Mouse (Mus musculus) heart, postnatal 0 days (tissue): ENCODE measurements around the gene Nfya.

Experiments used
- CTCF ChIP-seq: IDR thresholded peaks from 2 replicates; pipeline ENCODE4 v1.5.1; 2016; ENCODE audit warnings: antibody characterized with exemption, control low read depth, low read depth
- EP300 ChIP-seq: IDR thresholded peaks from 2 replicates; pipeline ENCODE4 v1.6.1; 2016; ENCODE audit warnings: antibody characterized with exemption, low read depth

DNA sequence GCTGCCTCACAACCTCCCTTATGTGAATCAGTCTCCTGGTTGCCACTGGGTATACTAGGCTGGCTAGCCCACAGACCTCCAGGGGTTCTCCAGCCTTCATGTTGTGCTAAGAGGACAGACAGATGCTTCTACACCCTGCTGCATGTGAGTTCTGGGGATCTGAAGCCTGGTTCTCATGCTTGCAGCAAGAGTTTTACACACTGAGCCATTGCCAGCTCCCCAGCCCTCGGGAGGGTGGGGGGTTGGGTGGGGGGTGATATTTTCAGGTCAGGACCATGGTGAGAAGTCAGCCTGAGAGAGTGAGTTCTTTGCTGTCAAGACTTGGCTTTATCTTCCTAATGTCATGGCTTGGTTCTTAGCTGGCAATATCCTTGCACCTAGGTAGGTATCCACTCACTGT lies 9.1 kb upstream of the Nfya start:
- TF ChIP-seq CTCF, result no peak
- no peak for TF ChIP-seq EP300
